Mouse (Mus musculus) MEL (cell line): ENCODE data around the gene Slc5a5. TPM values are rescaled to one million over a fixed set of nuclear protein-coding genes. Genes with fewer than 3 reads are reported as not detected.

Experiments
- DNase-seq: peaks from one replicate; pipeline ENCODE4 v3.0.0; 2011; ENCODE audit warnings: low read depth, low spot score
- H3K27ac ChIP-seq: 2 replicates; pipeline ENCODE4 v1.5.1; 2012; ENCODE audit warnings: low read depth, mild to moderate bottlenecking, control low read depth, low read length, moderate library complexity; ENCODE audit not compliant: control insufficient read depth
- H3K27me3 ChIP-seq, 2 experiments: fragments of 150-350 bp in 1 of 2; sonication (generic) in 1 of 2; 2 replicates each; pipeline ENCODE4 v1.6.1; 2012; ENCODE audit warnings: low read length in 2 of 2, mild to moderate bottlenecking in 2 of 2, improper control_type of control experiment in 1 of 2, moderate library complexity in 1 of 2; ENCODE audit not compliant: insufficient read depth in 2 of 2, control insufficient read depth in 1 of 2
- H3K36me3 ChIP-seq, 2 experiments: 2 replicates each; pipeline ENCODE4 v1.6.1; 2012 to 2014; ENCODE audit warnings: low read length in 2 of 2, improper control_type of control experiment in 1 of 2, inconsistent platforms in 1 of 2, mild to moderate bottlenecking in 1 of 2; ENCODE audit not compliant: insufficient read depth in 2 of 2, control insufficient read depth in 1 of 2
- H3K4me1 ChIP-seq, 2 experiments: fragments of 150-350 bp in 1 of 2; sonication (generic) in 1 of 2; 2 replicates each; pipeline ENCODE4 v1.6.1; 2012; ENCODE audit warnings: low read length in 2 of 2, improper control_type of control experiment in 1 of 2, mild to moderate bottlenecking in 1 of 2; ENCODE audit not compliant: insufficient read depth in 2 of 2, control insufficient read depth in 1 of 2
- H3K4me3 ChIP-seq, 2 experiments: fragments of 150-350 bp in 1 of 2; sonication (generic) in 1 of 2; 2 replicates each; pipeline ENCODE4 v1.5.1; 2012; ENCODE audit warnings: low read depth in 2 of 2, low read length in 2 of 2, mild to moderate bottlenecking in 2 of 2, moderate library complexity in 2 of 2, control low read depth in 1 of 2, improper control_type of control experiment in 1 of 2; ENCODE audit not compliant: control insufficient read depth in 1 of 2, insufficient read depth in 1 of 2
- H3K79me2 ChIP-seq: 2 replicates; pipeline ENCODE4 v1.6.1; 2012; ENCODE audit warnings: mild to moderate bottlenecking, low read length, moderate library complexity; ENCODE audit not compliant: control insufficient read depth, poor library complexity, insufficient read depth
- H3K9ac ChIP-seq: 2 replicates; pipeline ENCODE4 v1.6.1; 2012; ENCODE audit warnings: low read depth, mild to moderate bottlenecking, control low read depth, low read length, moderate library complexity; ENCODE audit not compliant: control insufficient read depth, poor library complexity, severe bottlenecking
- H3K9me3 ChIP-seq: fragments of 150-350 bp; sonication (generic); replicated peaks from 2 replicates; pipeline ENCODE4 v1.6.1; 2012; ENCODE audit warnings: mild to moderate bottlenecking, low read length, improper control_type of control experiment, moderate library complexity; ENCODE audit not compliant: insufficient read depth
- BHLHE40 ChIP-seq: IDR thresholded peaks from 2 replicates; pipeline ENCODE4 v1.6.1; 2012; ENCODE audit warnings: low read depth, mild to moderate bottlenecking, inconsistent platforms, low read length, improper control_type of control experiment, borderline replicate concordance
- CHD1 ChIP-seq: IDR thresholded peaks from 2 replicates; pipeline ENCODE4 v1.6.1; 2012; ENCODE audit warnings: low read depth, mild to moderate bottlenecking, inconsistent platforms, low read length, improper control_type of control experiment
- CHD2 ChIP-seq: IDR thresholded peaks from 2 replicates; pipeline ENCODE4 v1.6.1; 2011; ENCODE audit warnings: low read length, improper control_type of control experiment
- CTCF ChIP-seq, 3 experiments: IDR thresholded peaks in 2 of 3; conservative IDR thresholded peaks in 1 of 3; 2 replicates each; pipeline ENCODE4 v1.5.1; 2011 to 2012; ENCODE audit warnings: low read length in 3 of 3, low read depth in 2 of 3, mild to moderate bottlenecking in 2 of 3, improper control_type of control experiment in 1 of 3, inconsistent platforms in 1 of 3, mixed read lengths in 1 of 3, moderate library complexity in 1 of 3; ENCODE audit not compliant: control insufficient read depth in 1 of 3, insufficient read depth in 1 of 3, poor library complexity in 1 of 3, severe bottlenecking in 1 of 3
- ELF1 ChIP-seq: IDR thresholded peaks from 2 replicates; pipeline ENCODE4 v1.6.1; 2014; ENCODE audit warnings: low read depth, mild to moderate bottlenecking, inconsistent platforms, low read length, improper control_type of control experiment, moderate library complexity
- ETS1 ChIP-seq: IDR thresholded peaks from 2 replicates; pipeline ENCODE4 v1.6.1; 2012; ENCODE audit warnings: low read depth, mild to moderate bottlenecking, inconsistent platforms, low read length, improper control_type of control experiment, moderate library complexity
- GABPA ChIP-seq: IDR thresholded peaks from 2 replicates; pipeline ENCODE4 v1.6.1; 2012; ENCODE audit warnings: low read depth, mild to moderate bottlenecking, inconsistent platforms, low read length, improper control_type of control experiment, moderate library complexity
- GATA1 ChIP-seq: IDR thresholded peaks from 2 replicates; pipeline ENCODE4 v1.6.1; 2011; ENCODE audit warnings: low read depth, low read length, improper control_type of control experiment
- KAT2A ChIP-seq: conservative IDR thresholded peaks from 2 replicates; pipeline ENCODE4 v1.6.1; 2012; ENCODE audit warnings: low read depth, low read length, improper control_type of control experiment, inconsistent platforms
- MAFK ChIP-seq: IDR thresholded peaks from 2 replicates; pipeline ENCODE4 v1.6.1; 2011; ENCODE audit warnings: low read depth, mild to moderate bottlenecking, low read length, improper control_type of control experiment, borderline replicate concordance
- MAX ChIP-seq: IDR thresholded peaks from 2 replicates; pipeline ENCODE4 v1.6.1; 2011; ENCODE audit warnings: low read length, improper control_type of control experiment
- MAZ ChIP-seq: IDR thresholded peaks from 2 replicates; pipeline ENCODE4 v1.6.1; 2012; ENCODE audit warnings: low read depth, mild to moderate bottlenecking, inconsistent platforms, low read length, improper control_type of control experiment
- MEF2A ChIP-seq: IDR thresholded peaks from 2 replicates; pipeline ENCODE4 v1.6.1; 2014; ENCODE audit warnings: low read depth, mild to moderate bottlenecking, inconsistent platforms, low read length, improper control_type of control experiment; ENCODE audit not compliant: poor library complexity, insufficient replicate concordance, severe bottlenecking; ENCODE audit errors: extremely low read depth
- MXI1 ChIP-seq: IDR thresholded peaks from 2 replicates; pipeline ENCODE4 v1.6.1; 2011; ENCODE audit warnings: mild to moderate bottlenecking, low read depth, low read length, improper control_type of control experiment
- NRF1 ChIP-seq: IDR thresholded peaks from 2 replicates; pipeline ENCODE4 v1.6.1; 2014; ENCODE audit warnings: low read depth, mild to moderate bottlenecking, inconsistent platforms, low read length, improper control_type of control experiment, moderate library complexity; ENCODE audit not compliant: poor library complexity, insufficient read depth, severe bottlenecking
- POLR2AphosphoS5 ChIP-seq: IDR thresholded peaks from 2 replicates; pipeline ENCODE4 v1.6.1; 2012; ENCODE audit warnings: low read depth, borderline replicate concordance, mild to moderate bottlenecking, inconsistent platforms, low read length, moderate library complexity, mixed read lengths
- RAD21 ChIP-seq: IDR thresholded peaks from 2 replicates; pipeline ENCODE4 v1.6.1; 2011; ENCODE audit warnings: mild to moderate bottlenecking, low read depth, low read length, improper control_type of control experiment
- RCOR1 ChIP-seq: IDR thresholded peaks from 2 replicates; pipeline ENCODE4 v1.6.1; 2012; ENCODE audit warnings: low read depth, mild to moderate bottlenecking, inconsistent platforms, low read length, improper control_type of control experiment
- SIN3A ChIP-seq: IDR thresholded peaks from 2 replicates; pipeline ENCODE4 v1.6.1; 2012; ENCODE audit warnings: low read length, improper control_type of control experiment, inconsistent platforms
- SMC3 ChIP-seq: IDR thresholded peaks from 2 replicates; pipeline ENCODE4 v1.6.1; 2011; ENCODE audit warnings: low read depth, low read length, improper control_type of control experiment
- TAL1 ChIP-seq: IDR thresholded peaks from 2 replicates; pipeline ENCODE4 v1.6.1; 2012; ENCODE audit warnings: mild to moderate bottlenecking, inconsistent platforms, low read length, moderate library complexity, mixed read lengths
- TBP ChIP-seq: IDR thresholded peaks from 2 replicates; pipeline ENCODE4 v1.8.0; 2011; ENCODE audit warnings: low read depth, low read length, improper control_type of control experiment
- UBTF ChIP-seq: IDR thresholded peaks from 2 replicates; pipeline ENCODE4 v1.6.1; 2012; ENCODE audit warnings: low read depth, mild to moderate bottlenecking, inconsistent platforms, low read length, improper control_type of control experiment, moderate library complexity, borderline replicate concordance; ENCODE audit not compliant: insufficient read depth
- USF1 ChIP-seq: IDR thresholded peaks from 2 replicates; pipeline ENCODE4 v1.6.1; 2014; ENCODE audit warnings: low read depth, mild to moderate bottlenecking, inconsistent platforms, low read length, improper control_type of control experiment, moderate library complexity
- USF2 ChIP-seq, 2 experiments: IDR thresholded peaks; 2 replicates each; pipeline ENCODE4 v1.6.1; 2011 to 2012; ENCODE audit warnings: improper control_type of control experiment in 2 of 2, low read length in 2 of 2, borderline replicate concordance in 1 of 2, inconsistent platforms in 1 of 2, low read depth in 1 of 2, mild to moderate bottlenecking in 1 of 2; ENCODE audit not compliant: insufficient read depth in 1 of 2
- ZMIZ1 ChIP-seq: IDR thresholded peaks from 2 replicates; pipeline ENCODE4 v1.6.1; 2012; ENCODE audit warnings: low read depth, mild to moderate bottlenecking, inconsistent platforms, low read length, improper control_type of control experiment, moderate library complexity
- ZNF384 ChIP-seq: IDR thresholded peaks from 2 replicates; pipeline ENCODE4 v1.6.1; 2012; ENCODE audit warnings: low read depth, mild to moderate bottlenecking, inconsistent platforms, low read length, improper control_type of control experiment
- polyA plus RNA-seq, 2 experiments: library from polyadenylated mRNA; stranded (reverse) in 1 of 2; unstranded in 1 of 2; fragments of >175 nt in 1 of 2; fragments of >200 nt in 1 of 2; gene quantifications; 2 replicates each; pipeline versions ENCODE4 v1.2.1 to v1.2.4; 2012; ENCODE audit warnings: low replicate concordance in 2 of 2, low read depth in 1 of 2; ENCODE audit not compliant: insufficient read length in 2 of 2, insufficient read depth in 1 of 2, missing spikeins in 1 of 2
- total RNA-seq: library from RNA; depleted of rRNA; stranded (reverse); fragments of 300-350 nt; gene quantifications from 2 replicates; pipeline ENCODE4 v1.2.3, GENCODE M21; 2012

Gene Slc5a5
- total and polyA plus RNA-seq, 3 experiments: 0.12 to 0.36 TPM; not detected in 1

- no peak for TF ChIP-seq USF2 (IDR thresholded peaks at IDR 0.05; ENCODE audit: borderline replicate concordance in 1 of 2, insufficient read depth in 1 of 2, low read depth in 1 of 2, low read length in 2 of 2)
- no peak for TF ChIP-seq ZNF384
- TF ChIP-seq TAL1: no peak
- TF ChIP-seq SMC3: no peak
- no peak for TF ChIP-seq POLR2AphosphoS5
- TF ChIP-seq, all 39 proteins: peak for 0
- Histone ChIP-seq H3K36me3 (peaks cover 0 to 11% of the 10 kb centered on the region in 2 experiments; a peak in 2 of 4 replicates), H3K4me1 (peaks cover 0 to 7% of the 10 kb centered on the region in 2 experiments; a peak in 1 of 4 replicates), H3K9ac (no peak overlapping the region), H3K79me2 (no peaks in the 10 kb centered on the region; the same call in 1 of the 2 replicates), H3K9me3 (no peaks in the 10 kb centered on the region), H3K27ac (no peak overlapping the region), H3K4me3 (no peak overlapping the region), H3K27me3 (no peaks in the 10 kb centered on the region)
- no peak for DNase-seq
Measured at GRCm38 (mm10) chr8:70842484-70842883, 50.1 kb downstream of the Slc5a5 start.

GRCm38 (mm10) chr8:70841147-70842072 lies 51.1 kb downstream of the Slc5a5 start:
- peak overlapping the region; percentile 67 for H3K9ac ChIP-seq
- peak overlapping the region; percentile 43 for H3K27ac ChIP-seq
- peaks cover 0 to 11% of the 10 kb centered on the region in 2 experiments; a peak in 2 of 4 replicates for H3K36me3 ChIP-seq
- no peaks in the 10 kb centered on the region for H3K9me3 ChIP-seq
- peak; percentile 92 for DNase-seq
- H3K4me3 ChIP-seq: peak overlapping the region; percentile 49 to 58
- H3K79me2 ChIP-seq: no peaks in the 10 kb centered on the region; the same call in 1 of the 2 replicates
- peaks cover 0 to 7% of the 10 kb centered on the region in 2 experiments; a peak in 1 of 4 replicates for H3K4me1 ChIP-seq
- no peaks in the 10 kb centered on the region for H3K27me3 ChIP-seq
- no peak for TF ChIP-seq TBP
- no peak for TF ChIP-seq CHD2
- TF ChIP-seq MEF2A: no peak
- peak; percentile 68 for TF ChIP-seq SIN3A
- TF ChIP-seq CHD1: no peak
- TF ChIP-seq ZMIZ1: 0 out of 2 replicates have a peak, but pooled peaks have one; percentile 24
- TF ChIP-seq RAD21: peak; percentile 61
- TF ChIP-seq BHLHE40: no peak
- TF ChIP-seq UBTF: no peak
- no peak for TF ChIP-seq USF2 (IDR thresholded peaks at IDR 0.05; ENCODE audit: borderline replicate concordance in 1 of 2, insufficient read depth in 1 of 2, low read depth in 1 of 2, low read length in 2 of 2)
- no peak for TF ChIP-seq NRF1
- TF ChIP-seq MAZ: no peak; the same call in 1 of the 2 replicates
- TF ChIP-seq GABPA: no peak
- TF ChIP-seq ETS1: 0 out of 2 replicates have a peak, but pooled peaks have one; percentile 35
- no peak for TF ChIP-seq MAX
- TF ChIP-seq USF1: no peak
- 0 out of 2 replicates have a peak, but pooled peaks have one; percentile 27 for TF ChIP-seq RCOR1
- TF ChIP-seq MXI1: 0 out of 2 replicates have a peak, but pooled peaks have one; percentile 57
- TF ChIP-seq ZNF384: no peak
- TF ChIP-seq MAFK: no peak
- no peak for TF ChIP-seq GATA1
- TF ChIP-seq POLR2AphosphoS5: no peak
- peak; percentile 69 to 87 (median 84) for TF ChIP-seq CTCF (IDR thresholded peaks at IDR 0.05 in 2 of 3, conservative IDR thresholded peaks at IDR 0.05 in 1 of 3; ENCODE audit: control insufficient read depth in 1 of 3, insufficient read depth in 1 of 3, low read depth in 2 of 3, low read length in 3 of 3, poor library complexity in 1 of 3, severe bottlenecking in 1 of 3)
- no peak for TF ChIP-seq KAT2A
- TF ChIP-seq ELF1: 0 out of 2 replicates have a peak, but pooled peaks have one; percentile 35
